Mouse (Mus musculus) kidney, adult 10 weeks (tissue): ENCODE measurements around the gene Olfr1034. TPM values are rescaled to one million over a fixed set of nuclear protein-coding genes. Genes with fewer than 3 reads are reported as not detected.

ENCODE experiments used
- polyA plus RNA-seq: library from polyadenylated mRNA; stranded (reverse); fragments of 350-450 nt; fragmentation: Illumina TruSeq; extraction: RNeasy Lipid Tissue Mini Kit (QIAGEN cat#74804); gene quantifications from one replicate; pipeline ENCODE4 v1.2.3, GENCODE M21; 2014; ENCODE audit warnings: low read depth, low replicate concordance

The Olfr1034 gene
- polyA plus RNA-seq = 0.69 TPM

GRCm38 (mm10) chr2:86045561-86045960, at the start of gene Olfr1034:
TSS of gene Olfr1034 (plus strand) at chr2:86045861.

GRCm38 (mm10) chr2:86005240-86005639, 40.4 kb upstream of the Olfr1034 start, which contains the start of gene Olfr1032:
TSS of gene Olfr1032 (plus strand) at chr2:86005540.

GRCm38 (mm10) chr2:86020406-86020805, 25.3 kb upstream of the Olfr1034 start, which contains the start of gene Olfr1033:
TSS of gene Olfr1033 (plus strand) at chr2:86020633.

GRCm38 (mm10) chr2:86073692-86074091, 28.0 kb downstream of the Olfr1034 start, which contains the start of gene Olfr1036:
TSS of gene Olfr1036 (plus strand) at chr2:86073992.

DNA sequence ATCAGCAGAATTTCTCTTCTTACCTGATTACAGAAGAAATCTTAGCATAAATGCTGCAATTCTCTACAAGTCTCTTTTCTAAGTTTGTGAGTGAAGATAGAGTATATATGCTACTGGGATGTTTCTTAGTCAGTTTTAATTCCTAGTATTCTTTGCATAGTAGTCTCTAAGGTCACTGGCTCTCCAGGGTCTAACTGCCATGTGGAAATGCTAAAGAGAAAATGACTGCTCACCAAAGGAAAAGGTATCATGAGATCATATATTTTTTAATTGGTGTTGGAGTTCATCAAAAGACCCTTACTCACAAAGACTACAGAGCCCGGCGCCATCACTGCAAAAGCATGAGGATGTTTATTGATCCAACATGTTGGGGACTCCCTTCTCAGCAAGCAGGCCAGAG, 41.6 kb downstream of the Olfr1034 start, which contains the start of gene Olfr1037:
Gene Olfr1037 (minus strand): TSS at position 101 of the 400 bp plus-strand sequence.

Other genes with a start within 250 kb of the Olfr1034 start
- gene Olfr1016, start 243.3 kb upstream of the Olfr1034 start, polyA plus RNA-seq = not detected
- not detected for gene Olfr1018, start 227.4 kb upstream of the Olfr1034 start, polyA plus RNA-seq
- gene Olfr1019, start 200.4 kb upstream of the Olfr1034 start, polyA plus RNA-seq = not detected
- not detected for gene Olfr1020, start 198.8 kb upstream of the Olfr1034 start, polyA plus RNA-seq
- gene Olfr1022, start 177.3 kb upstream of the Olfr1034 start, polyA plus RNA-seq = not detected
- not detected for gene Olfr1023, start 160.2 kb upstream of the Olfr1034 start, polyA plus RNA-seq
- gene Olfr1024, start 140.8 kb upstream of the Olfr1034 start, polyA plus RNA-seq = not detected
- gene Olfr1025-ps1, start 130.7 kb upstream of the Olfr1034 start, polyA plus RNA-seq = not detected
- gene Olfr1026, start 124.3 kb upstream of the Olfr1034 start, polyA plus RNA-seq = not detected
- gene Olfr1028, start 95.4 kb upstream of the Olfr1034 start, polyA plus RNA-seq = not detected
- gene Olfr1029, start 72.0 kb upstream of the Olfr1034 start, polyA plus RNA-seq = not detected
- not detected for gene Olfr1030, start 66.6 kb upstream of the Olfr1034 start, polyA plus RNA-seq
- not detected for gene Olfr1031, start 55.6 kb upstream of the Olfr1034 start, polyA plus RNA-seq
- not detected for gene Olfr1032, start 40.3 kb upstream of the Olfr1034 start, polyA plus RNA-seq
- 4.3 TPM for gene Olfr1033, start 25.2 kb upstream of the Olfr1034 start, polyA plus RNA-seq
- not detected for gene Olfr1036, start 28.1 kb downstream of the Olfr1034 start, polyA plus RNA-seq
- not detected for gene Olfr1037, start 41.5 kb downstream of the Olfr1034 start, polyA plus RNA-seq
- gene Olfr1039, start 90.1 kb downstream of the Olfr1034 start, polyA plus RNA-seq = not detected
- gene Olfr1040, start 100.9 kb downstream of the Olfr1034 start, polyA plus RNA-seq = not detected
- gene Olfr1042, start 116.0 kb downstream of the Olfr1034 start, polyA plus RNA-seq = not detected
- gene Olfr1043, start 121.7 kb downstream of the Olfr1034 start, polyA plus RNA-seq = not detected
- not detected for gene Olfr1044, start 132.0 kb downstream of the Olfr1034 start, polyA plus RNA-seq
- not detected for gene Olfr52, start 139.8 kb downstream of the Olfr1034 start, polyA plus RNA-seq
- not detected for gene Olfr1045, start 157.1 kb downstream of the Olfr1034 start, polyA plus RNA-seq
- gene Olfr1046, start 173.5 kb downstream of the Olfr1034 start, polyA plus RNA-seq = not detected
- gene Olfr1047, start 185.5 kb downstream of the Olfr1034 start, polyA plus RNA-seq = not detected
- gene Olfr1048, start 194.4 kb downstream of the Olfr1034 start, polyA plus RNA-seq = not detected
- gene Olfr1049, start 212.5 kb downstream of the Olfr1034 start, polyA plus RNA-seq = not detected
- not detected for gene Olfr1051, start 233.2 kb downstream of the Olfr1034 start, polyA plus RNA-seq
- gene Olfr1052, start 246.6 kb downstream of the Olfr1034 start, polyA plus RNA-seq = not detected